Mouse (Mus musculus): ENCODE data around the gene Mbl1. TPM values are rescaled to one million over a fixed set of nuclear protein-coding genes. Genes with fewer than 3 reads are reported as not detected.

The Mbl1 gene
- total and polyA plus RNA-seq, 2 experiments from 2014 or later: not detected

- ATAC-seq (ENCODE audit: insufficient read depth, low read depth) (no peak), DNase-seq (ENCODE audit: low spot score) (no peak)
- no peak overlapping the region for H3K27ac ChIP-seq (ENCODE audit: low read depth)
- no peak overlapping the region for H3K9ac ChIP-seq (replicated peaks; ENCODE audit: low read depth, low read length)
- no peak overlapping the region for H3K4me2 ChIP-seq (ENCODE audit: low read depth, low read length)
- no peaks in the 10 kb centered on the region for H3K36me3 ChIP-seq (replicated peaks; ENCODE audit: control insufficient read depth, insufficient read depth, low read length)
- no peaks in the 10 kb centered on the region for H3K27me3 ChIP-seq (ENCODE audit: control insufficient read depth, insufficient read depth, low read length)
- 38% methylated on average over 6 of the region's 6 CpGs for WGBS
- H3K4me1 ChIP-seq (ENCODE audit: control insufficient read depth, insufficient read depth): no peaks in the 10 kb centered on the region
- H3K9me3 ChIP-seq (replicated peaks; ENCODE audit: control insufficient read depth, low read length): no peaks in the 10 kb centered on the region
- no peak overlapping the region for H3K4me3 ChIP-seq (ENCODE audit: low read depth, low read length)
- TF ChIP-seq EP300 (IDR thresholded peaks at IDR 0.05; ENCODE audit: low read depth): no peak
- no peak for TF ChIP-seq CTCF (IDR thresholded peaks at IDR 0.05; ENCODE audit: low read depth)
Measured at GRCm38 (mm10) chr14:41146035-41146434, 5.2 kb upstream of the Mbl1 start.

GRCm38 (mm10) chr14:41146922-41147321 lies 4.3 kb upstream of the Mbl1 start:
- no peak overlapping the region for H3K4me2 ChIP-seq (ENCODE audit: low read depth, low read length)
- H3K36me3 ChIP-seq (replicated peaks; ENCODE audit: control insufficient read depth, insufficient read depth, low read length): no peaks in the 10 kb centered on the region
- no peaks in the 10 kb centered on the region for H3K4me1 ChIP-seq (ENCODE audit: control insufficient read depth, insufficient read depth)
- TF ChIP-seq CTCF (IDR thresholded peaks at IDR 0.05; ENCODE audit: low read depth): no peak
- no peak for TF ChIP-seq EP300 (IDR thresholded peaks at IDR 0.05; ENCODE audit: low read depth)
- no peak overlapping the region for H3K9ac ChIP-seq (replicated peaks; ENCODE audit: low read depth, low read length)
- no peaks in the 10 kb centered on the region for H3K9me3 ChIP-seq (replicated peaks; ENCODE audit: control insufficient read depth, low read length)
- DNase-seq (ENCODE audit: low spot score): no peak
- no peak overlapping the region for H3K4me3 ChIP-seq (ENCODE audit: low read depth, low read length)
- H3K27ac ChIP-seq (ENCODE audit: low read depth): no peak overlapping the region
- H3K27me3 ChIP-seq (ENCODE audit: control insufficient read depth, insufficient read depth, low read length): no peaks in the 10 kb centered on the region
- no peak for ATAC-seq (ENCODE audit: insufficient read depth, low read depth)
- 62% methylated on average over 3 of the region's 3 CpGs for WGBS

GRCm38 (mm10) chr14:41147356-41147755 lies 3.9 kb upstream of the Mbl1 start:
- Histone ChIP-seq H3K9me3 (replicated peaks; ENCODE audit: control insufficient read depth, low read length) (no peaks in the 10 kb centered on the region), H3K9ac (replicated peaks; ENCODE audit: low read depth, low read length) (no peak overlapping the region), H3K4me1 (ENCODE audit: control insufficient read depth, insufficient read depth) (no peaks in the 10 kb centered on the region), H3K36me3 (replicated peaks; ENCODE audit: control insufficient read depth, insufficient read depth, low read length) (no peaks in the 10 kb centered on the region), H3K27ac (ENCODE audit: low read depth) (no peak overlapping the region), H3K4me2 (ENCODE audit: low read depth, low read length) (no peak overlapping the region), H3K4me3 (ENCODE audit: low read depth, low read length) (no peak overlapping the region), H3K27me3 (ENCODE audit: control insufficient read depth, insufficient read depth, low read length) (no peaks in the 10 kb centered on the region)
- ATAC-seq (ENCODE audit: insufficient read depth, low read depth) (no peak), DNase-seq (ENCODE audit: low spot score) (no peak)
- TF ChIP-seq CTCF (IDR thresholded peaks at IDR 0.05; ENCODE audit: low read depth): no peak
- no peak for TF ChIP-seq EP300 (IDR thresholded peaks at IDR 0.05; ENCODE audit: low read depth)
- 27% methylated on average over 2 of the region's 2 CpGs for WGBS

- Histone ChIP-seq H3K4me2 (ENCODE audit: low read depth, low read length) (no peak overlapping the region), H3K9ac (replicated peaks; ENCODE audit: low read depth, low read length) (no peak overlapping the region), H3K27ac (ENCODE audit: low read depth) (no peak overlapping the region), H3K9me3 (replicated peaks; ENCODE audit: control insufficient read depth, low read length) (no peaks in the 10 kb centered on the region), H3K27me3 (ENCODE audit: control insufficient read depth, insufficient read depth, low read length) (no peaks in the 10 kb centered on the region), H3K4me1 (ENCODE audit: control insufficient read depth, insufficient read depth) (no peaks in the 10 kb centered on the region), H3K36me3 (replicated peaks; ENCODE audit: control insufficient read depth, insufficient read depth, low read length) (no peaks in the 10 kb centered on the region), H3K4me3 (ENCODE audit: low read depth, low read length) (no peak overlapping the region)
- no peak for TF ChIP-seq CTCF (IDR thresholded peaks at IDR 0.05; ENCODE audit: low read depth)
- TF ChIP-seq EP300 (IDR thresholded peaks at IDR 0.05; ENCODE audit: low read depth): no peak
- 72% methylated on average over 4 of the region's 4 CpGs for WGBS
- ATAC-seq (ENCODE audit: insufficient read depth, low read depth): no peak
- DNase-seq (ENCODE audit: low spot score): no peak
Measured at GRCm38 (mm10) chr14:41160076-41160475, 8.8 kb downstream of the Mbl1 start.

- no peaks in the 10 kb centered on the region for H3K4me1 ChIP-seq (ENCODE audit: control insufficient read depth, insufficient read depth)
- no peaks in the 10 kb centered on the region for H3K27me3 ChIP-seq (ENCODE audit: control insufficient read depth, insufficient read depth, low read length)
- H3K4me3 ChIP-seq (ENCODE audit: low read depth, low read length): no peak overlapping the region
- WGBS: 24% methylated on average over 1 of the region's 1 CpGs
- H3K36me3 ChIP-seq (replicated peaks; ENCODE audit: control insufficient read depth, insufficient read depth, low read length): no peaks in the 10 kb centered on the region
- no peak overlapping the region for H3K4me2 ChIP-seq (ENCODE audit: low read depth, low read length)
- no peaks in the 10 kb centered on the region for H3K9me3 ChIP-seq (replicated peaks; ENCODE audit: control insufficient read depth, low read length)
- no peak for DNase-seq (ENCODE audit: low spot score)
- H3K27ac ChIP-seq (ENCODE audit: low read depth): no peak overlapping the region
- no peak overlapping the region for H3K9ac ChIP-seq (replicated peaks; ENCODE audit: low read depth, low read length)
- TF ChIP-seq EP300 (IDR thresholded peaks at IDR 0.05; ENCODE audit: low read depth): no peak
- TF ChIP-seq CTCF (IDR thresholded peaks at IDR 0.05; ENCODE audit: low read depth): no peak
- no peak; the same call in 1 of the 2 replicates for ATAC-seq (ENCODE audit: insufficient read depth, low read depth)
Measured at GRCm38 (mm10) chr14:41160743-41161142, 9.5 kb downstream of the Mbl1 start.

- 8% methylated on average over 2 of the region's 2 CpGs for WGBS
- ATAC-seq (ENCODE audit: insufficient read depth, low read depth) (no peak), DNase-seq (ENCODE audit: low spot score) (peak; percentile 31)
- no peak overlapping the region for H3K9ac ChIP-seq (replicated peaks; ENCODE audit: low read depth, low read length)
- no peaks in the 10 kb centered on the region for H3K4me1 ChIP-seq (ENCODE audit: control insufficient read depth, insufficient read depth)
- H3K27ac ChIP-seq (ENCODE audit: low read depth): no peak overlapping the region
- no peak overlapping the region for H3K4me2 ChIP-seq (ENCODE audit: low read depth, low read length)
- H3K4me3 ChIP-seq (ENCODE audit: low read depth, low read length): no peak overlapping the region
- no peaks in the 10 kb centered on the region for H3K9me3 ChIP-seq (replicated peaks; ENCODE audit: control insufficient read depth, low read length)
- peak; percentile 88 for TF ChIP-seq CTCF (IDR thresholded peaks at IDR 0.05; ENCODE audit: low read depth)
- TF ChIP-seq EP300 (IDR thresholded peaks at IDR 0.05; ENCODE audit: low read depth): no peak
- H3K36me3 ChIP-seq (replicated peaks; ENCODE audit: control insufficient read depth, insufficient read depth, low read length): no peaks in the 10 kb centered on the region
- H3K27me3 ChIP-seq (ENCODE audit: control insufficient read depth, insufficient read depth, low read length): no peaks in the 10 kb centered on the region
Measured at GRCm38 (mm10) chr14:41162663-41163062, 11.4 kb downstream of the Mbl1 start.
